8 mouse cellular contexts compared by ENCODE assay signal in the genomic region with DNA sequence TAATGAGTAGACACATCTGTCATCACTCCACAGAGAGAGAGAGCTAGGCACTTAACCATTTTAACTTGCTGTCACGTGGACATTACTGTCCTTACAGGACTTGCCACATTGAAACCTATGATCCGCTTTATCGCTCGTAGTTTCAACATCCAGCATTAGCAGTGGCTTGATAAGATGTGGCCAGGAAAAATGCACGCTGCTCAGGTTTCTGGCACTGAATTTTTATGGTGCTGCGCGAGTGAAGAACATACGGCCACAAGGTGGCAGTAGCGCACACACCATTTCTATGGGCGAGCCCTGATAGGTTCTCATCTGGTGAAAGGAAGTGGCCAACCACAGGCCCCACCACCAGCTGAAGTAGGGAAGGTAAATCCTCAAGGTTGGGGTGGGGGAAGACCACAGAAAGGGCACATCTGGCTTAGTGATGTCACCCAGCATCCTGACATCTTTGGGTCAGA. TPM values are rescaled to one million over a fixed set of nuclear protein-coding genes. Genes with fewer than 3 reads are reported as not detected.
A peak's percentile ranks its signal among the peaks of the same experiment; 100 is the strongest.
DNase-seq lines count a peak whose midpoint lies in the region; ATAC-seq lines count a peak whose summit lies in the region.

No protein-coding gene starts in this region.

- no peaks in the 10 kb centered on the region for H3K9me3 ChIP-seq in embryonic facial prominence, embryonic 15.5 days (replicated peaks)
- H3K9me3 ChIP-seq in heart, embryonic 10.5 days, result no peaks in the 10 kb centered on the region
- no peaks in the 10 kb centered on the region for H3K9me3 ChIP-seq in kidney, embryonic 14.5 days (ENCODE audit: control insufficient read depth, low read length)

- H3K4me2 ChIP-seq in embryonic facial prominence, embryonic 15.5 days (replicated peaks), result peak overlapping the region; percentile 13; the same call in 1 of the 2 replicates
- H3K4me2 ChIP-seq in kidney, embryonic 14.5 days (replicated peaks; ENCODE audit: low read depth, low read length), result no peak overlapping the region

- H3K4me1 ChIP-seq in embryonic facial prominence, embryonic 15.5 days, result 0 out of 2 replicates have a peak, but pooled peaks cover 5% of the 10 kb centered on the region
- peaks cover 16% of the 10 kb centered on the region for H3K4me1 ChIP-seq in heart, embryonic 10.5 days
- H3K4me1 ChIP-seq in kidney, embryonic 14.5 days (ENCODE audit: control insufficient read depth, insufficient read depth, low read length), result no peaks in the 10 kb centered on the region

- no peaks in the 10 kb centered on the region for H3K27me3 ChIP-seq in embryonic facial prominence, embryonic 15.5 days
- H3K27me3 ChIP-seq in heart, embryonic 10.5 days (ENCODE audit: insufficient read depth, poor library complexity, severe bottlenecking), result no peaks in the 10 kb centered on the region
- H3K27me3 ChIP-seq in kidney, embryonic 14.5 days (ENCODE audit: control insufficient read depth, insufficient read depth, low read length), result no peaks in the 10 kb centered on the region

- no peak overlapping the region for H3K27ac ChIP-seq in embryonic facial prominence, embryonic 15.5 days (replicated peaks)
- peak overlapping the region; percentile 44; the same call in 1 of the 2 replicates for H3K27ac ChIP-seq in heart, embryonic 10.5 days
- no peak overlapping the region for H3K27ac ChIP-seq in kidney, embryonic 14.5 days (ENCODE audit: low read depth, low read length)

- peak; percentile 95 for DNase-seq in 3T3-L1 (ENCODE audit: low read depth, low spot score)
- DNase-seq in adrenal gland, postnatal 36 days, result peak; percentile 85 to 88
- DNase-seq in heart, embryonic 10.5 days (ENCODE audit: low spot score), result peak; percentile 94
- peak; percentile 85 for DNase-seq in liver
- peak; percentile 82 to 87 for DNase-seq in spleen, postnatal 36 days (ENCODE audit: low spot score in 2 of 2)

- H3K4me3 ChIP-seq in embryonic facial prominence, embryonic 15.5 days (replicated peaks), result no peak overlapping the region
- no peak overlapping the region for H3K4me3 ChIP-seq in heart, embryonic 10.5 days
- H3K4me3 ChIP-seq in kidney, embryonic 14.5 days (ENCODE audit: low read length), result no peak overlapping the region

- ATAC-seq in embryonic facial prominence, embryonic 15.5 days (ENCODE audit: insufficient number of reproducible peaks, low FRiP score, low TSS enrichment, low read depth), result 0 out of 2 replicates have a peak, but pooled peaks have one; percentile 25
- peak; percentile 83 for ATAC-seq in kidney, embryonic 14.5 days (ENCODE audit: low FRiP score, low TSS enrichment)
- peak; percentile 97 for ATAC-seq in monocyte, adult 5-6 weeks (replicated peaks; ENCODE audit: insufficient number of reproducible peaks, low FRiP score, low TSS enrichment, poor library complexity, severe bottlenecking)

- 10% methylated on average over 10 of the region's 10 CpGs for WGBS in embryonic facial prominence, embryonic 15.5 days
- 7% methylated on average over 10 of the region's 10 CpGs for WGBS in heart, embryonic 10.5 days
- WGBS in kidney, embryonic 14.5 days, result 11% methylated on average over 10 of the region's 10 CpGs

- 0 out of 2 replicates have a peak, but pooled peaks cover 6% of the 10 kb centered on the region for H3K36me3 ChIP-seq in embryonic facial prominence, embryonic 15.5 days
- H3K36me3 ChIP-seq in heart, embryonic 10.5 days, result peaks cover 21% of the 10 kb centered on the region
- peaks cover 13% of the 10 kb centered on the region; the same call in 1 of the 2 replicates for H3K36me3 ChIP-seq in kidney, embryonic 14.5 days (ENCODE audit: control insufficient read depth, insufficient read depth, low read length)

- no peak overlapping the region for H3K9ac ChIP-seq in embryonic facial prominence, embryonic 15.5 days
- H3K9ac ChIP-seq in kidney, embryonic 14.5 days (ENCODE audit: low read depth, low read length), result no peak overlapping the region

RNA-seq across cellular contexts. Expression of a gene that starts 21.5 kb away (rescaled TPM):
- 10 to 100 TPM; 26.9 to 37.7 TPM for total RNA-seq in adrenal gland, postnatal 36 days (2021)
- 51.2 and 52.1 TPM in 2 replicates for polyA plus RNA-seq in embryonic facial prominence, embryonic 15.5 days (2015; fragmentation: Nextera tagmentation; extraction: Ambion mirVana)
- polyA plus RNA-seq in heart, embryonic 10.5 days (2016; fragmentation: Nextera tagmentation; extraction: Ambion mirVana), result 66.2 and 67.0 TPM in 2 replicates
- polyA plus RNA-seq in kidney, embryonic 14.5 days (2014; fragmentation: Nextera tagmentation; extraction: Ambion mirVana), result 58.3 and 73.2 TPM in 2 replicates
- 47.2 to 67.5 TPM (median 55.4 TPM) in 3 replicates for total RNA-seq in monocyte, adult 5-6 weeks (2017)

RNA-seq across cellular contexts. Expression of a gene that starts 35.7 kb away (rescaled TPM):
- total RNA-seq in adrenal gland, postnatal 36 days (2021), result 100 to 1,000 TPM; 409 to 423 TPM
- polyA plus RNA-seq in embryonic facial prominence, embryonic 15.5 days (2015; fragmentation: Nextera tagmentation; extraction: Ambion mirVana), result 450 and 462 TPM in 2 replicates
- polyA plus RNA-seq in heart, embryonic 10.5 days (2016; fragmentation: Nextera tagmentation; extraction: Ambion mirVana), result 461 and 523 TPM in 2 replicates
- polyA plus RNA-seq in kidney, embryonic 14.5 days (2014; fragmentation: Nextera tagmentation; extraction: Ambion mirVana), result 509 and 612 TPM in 2 replicates
- 588 to 777 TPM (median 773 TPM) in 3 replicates for total RNA-seq in monocyte, adult 5-6 weeks (2017)

RNA-seq across cellular contexts. Expression of a gene that starts 54.4 kb away (rescaled TPM):
- total RNA-seq in adrenal gland, postnatal 36 days (2021), result under 1 TPM in 1 of 2 experiments, not detected in 1; 0.49 TPM
- 0.24 TPM in 1 of 2 replicates, not detected in the other for polyA plus RNA-seq in embryonic facial prominence, embryonic 15.5 days (2015; fragmentation: Nextera tagmentation; extraction: Ambion mirVana)
- polyA plus RNA-seq in heart, embryonic 10.5 days (2016; fragmentation: Nextera tagmentation; extraction: Ambion mirVana), result 0.44 TPM in 1 of 2 replicates, not detected in the other
- 0.27 and 0.46 TPM in 2 replicates for polyA plus RNA-seq in kidney, embryonic 14.5 days (2014; fragmentation: Nextera tagmentation; extraction: Ambion mirVana)
- total RNA-seq in monocyte, adult 5-6 weeks (2017), result 0.95 TPM in 1 of 3 replicates, not detected in the others

Comparison
In these comparisons a context has a peak if more than half of its experiments do, and no peak if none do; other contexts are left out.
1. ATAC-seq: peak in every context shown above with its lines; median percentile 97 in monocyte, adult 5-6 weeks; 83 in kidney, embryonic 14.5 days; 25 in embryonic facial prominence, embryonic 15.5 days.